Mouse (Mus musculus): ENCODE results near the gene Cgas. TPM values are rescaled to one million over a fixed set of nuclear protein-coding genes. Genes with fewer than 3 reads are reported as not detected.
"Not testable (repeated sequence)": the region's sequence is repeated elsewhere in the genome, so short reads cannot be mapped to it uniquely, and the experiment has no call there.

Gene Cgas
- polyA plus RNA-seq, 1 experiment = 1.8 TPM

GRCm38 (mm10) chr9:78484660-78485059, 41.6 kb upstream of the Cgas start:
- Histone ChIP-seq H3K27me3 (ENCODE audit: control insufficient read depth, insufficient read depth, insufficient read length) (no peaks in the 10 kb centered on the region), H3ac (ENCODE audit: control insufficient read depth, insufficient read length, low read depth) (no peak overlapping the region), H3K36me3 (ENCODE audit: control insufficient read depth, insufficient read depth) (peaks cover 12% of the 10 kb centered on the region), H3K79me3 (ENCODE audit: low read depth) (peaks cover 14% of the 10 kb centered on the region), H3K4me3 (ENCODE audit: insufficient read depth, poor library complexity, severe bottlenecking) (no peak overlapping the region), H3K79me2 (ENCODE audit: control insufficient read depth, insufficient read depth) (peaks cover 19% of the 10 kb centered on the region)
- TF ChIP-seq USF1 (IDR thresholded peaks at IDR 0.05; ENCODE audit: low read depth) = no peak
- TF ChIP-seq MYOG (IDR thresholded peaks at IDR 0.05; ENCODE audit: control insufficient read depth, extremely low read depth, insufficient read length) = no peak
- TF ChIP-seq FOSL1 (IDR thresholded peaks at IDR 0.05; ENCODE audit: insufficient read depth, low read length, poor library complexity, severe bottlenecking) = no peak
- no peak for TF ChIP-seq CEBPB (IDR thresholded peaks at IDR 0.05; ENCODE audit: low read depth)
- TF ChIP-seq CTCF (IDR thresholded peaks at IDR 0.05; ENCODE audit: control insufficient read depth, insufficient read depth, insufficient read length) = no peak
- no peak for TF ChIP-seq MYOD1 (IDR thresholded peaks at IDR 0.05; ENCODE audit: control insufficient read depth, insufficient read length, low read depth)
- no peak for TF ChIP-seq MAX (IDR thresholded peaks at IDR 0.05)

DNA sequence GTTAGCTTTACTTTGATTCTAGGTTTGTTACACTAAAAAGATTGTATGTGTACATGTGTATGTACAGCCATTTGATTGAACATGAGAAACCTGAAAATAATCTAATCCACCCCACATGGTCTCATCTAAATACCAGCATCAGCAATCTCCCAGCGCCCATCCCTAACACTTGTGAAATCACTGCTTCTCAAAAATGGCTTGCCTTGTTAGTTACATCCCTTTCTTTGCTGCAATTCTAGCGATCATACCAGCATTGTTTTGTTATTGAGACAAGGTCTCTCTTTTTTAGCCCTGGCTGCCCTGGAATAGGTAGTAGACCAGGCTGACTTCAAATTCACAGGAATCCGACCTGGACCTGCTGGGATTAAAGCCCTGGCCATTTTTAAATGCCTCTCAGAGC, 39.3 kb upstream of the Cgas start:
- Histone ChIP-seq H3K79me2 (ENCODE audit: control insufficient read depth, insufficient read depth) (peaks cover 38% of the 10 kb centered on the region), H3K36me3 (ENCODE audit: control insufficient read depth, insufficient read depth) (peaks cover 33% of the 10 kb centered on the region)
- TF ChIP-seq CEBPB (IDR thresholded peaks at IDR 0.05; ENCODE audit: low read depth) (peak; percentile 38), MYOD1 (IDR thresholded peaks at IDR 0.05; ENCODE audit: control insufficient read depth, insufficient read length, low read depth) (no peak)

GRCm38 (mm10) chr9:78481423-78482331, 38.6 kb upstream of the Cgas start:
- peak overlapping the region; percentile 97 for H3ac ChIP-seq (ENCODE audit: control insufficient read depth, insufficient read length, low read depth)
- peaks cover 31% of the 10 kb centered on the region for H3K79me3 ChIP-seq (ENCODE audit: low read depth)
- H3K79me2 ChIP-seq (ENCODE audit: control insufficient read depth, insufficient read depth) = peaks cover 38% of the 10 kb centered on the region
- peak; percentile 62 for TF ChIP-seq MAX (IDR thresholded peaks at IDR 0.05)
- TF ChIP-seq FOSL1 (IDR thresholded peaks at IDR 0.05; ENCODE audit: insufficient read depth, low read length, poor library complexity, severe bottlenecking) = no peak
- H3K36me3 ChIP-seq (ENCODE audit: control insufficient read depth, insufficient read depth) = peaks cover 41% of the 10 kb centered on the region
- no peaks in the 10 kb centered on the region for H3K27me3 ChIP-seq (ENCODE audit: control insufficient read depth, insufficient read depth, insufficient read length)
- H3K4me3 ChIP-seq (ENCODE audit: insufficient read depth, poor library complexity, severe bottlenecking) = peak overlapping the region; percentile 85

More for the DNA sequence above, 39.3 kb upstream of the Cgas start:
- Histone ChIP-seq H3ac (ENCODE audit: control insufficient read depth, insufficient read length, low read depth) (peak overlapping the region; percentile 97), H3K79me3 (ENCODE audit: low read depth) (peaks cover 31% of the 10 kb centered on the region), H3K4me3 (ENCODE audit: insufficient read depth, poor library complexity, severe bottlenecking) (peak overlapping the region; percentile 34), H3K27me3 (ENCODE audit: control insufficient read depth, insufficient read depth, insufficient read length) (no peaks in the 10 kb centered on the region)

DNA sequence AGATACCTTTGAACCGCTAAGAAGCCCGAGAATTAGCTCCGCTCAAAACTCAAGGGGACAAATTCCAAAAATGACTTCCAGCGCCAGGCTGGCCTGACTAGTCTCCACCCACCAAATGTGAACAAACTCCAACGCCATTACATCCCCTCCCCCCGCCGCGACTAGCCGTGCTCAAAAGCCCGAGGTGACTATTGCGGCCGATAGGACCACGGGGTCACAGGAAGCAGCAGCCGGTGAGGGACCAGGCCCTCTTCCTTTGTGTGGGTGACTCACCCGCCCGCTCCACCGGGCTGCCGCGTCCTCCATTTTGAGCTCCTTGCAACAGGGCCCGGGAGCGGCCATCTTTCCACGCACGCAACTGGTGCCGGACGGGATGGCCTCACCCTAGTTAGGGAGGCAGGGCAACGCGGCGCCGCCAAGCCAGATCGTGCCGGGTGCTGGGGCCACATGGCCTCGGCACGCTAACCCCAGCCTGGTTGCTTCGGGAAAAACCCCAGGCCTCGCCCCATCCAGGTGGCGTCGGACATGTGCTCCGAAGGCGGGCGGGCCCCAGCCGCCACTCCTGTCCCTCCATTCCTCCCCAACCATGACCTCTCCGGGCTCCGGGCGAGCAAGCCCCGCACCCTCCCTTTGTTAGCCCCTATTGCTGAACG, 37.8 kb upstream of the Cgas start:
- Histone ChIP-seq H3K79me2 (ENCODE audit: control insufficient read depth, insufficient read depth) (peaks cover 38% of the 10 kb centered on the region), H3K36me3 (ENCODE audit: control insufficient read depth, insufficient read depth) (peaks cover 44% of the 10 kb centered on the region), H3K27me3 (ENCODE audit: control insufficient read depth, insufficient read depth, insufficient read length) (no peaks in the 10 kb centered on the region), H3ac (ENCODE audit: control insufficient read depth, insufficient read length, low read depth) (peak overlapping the region; percentile 97), H3K4me3 (ENCODE audit: insufficient read depth, poor library complexity, severe bottlenecking) (peak overlapping the region; percentile 85), H3K79me3 (ENCODE audit: low read depth) (peaks cover 31% of the 10 kb centered on the region)
- TF ChIP-seq MAX (IDR thresholded peaks at IDR 0.05) (no peak), USF1 (IDR thresholded peaks at IDR 0.05; ENCODE audit: low read depth) (no peak), MYOG (IDR thresholded peaks at IDR 0.05; ENCODE audit: control insufficient read depth, extremely low read depth, insufficient read length) (no peak), FOSL1 (IDR thresholded peaks at IDR 0.05; ENCODE audit: insufficient read depth, low read length, poor library complexity, severe bottlenecking) (no peak), MYOD1 (IDR thresholded peaks at IDR 0.05; ENCODE audit: control insufficient read depth, insufficient read length, low read depth) (no peak), CTCF (IDR thresholded peaks at IDR 0.05; ENCODE audit: control insufficient read depth, insufficient read depth, insufficient read length) (no peak)

DNA sequence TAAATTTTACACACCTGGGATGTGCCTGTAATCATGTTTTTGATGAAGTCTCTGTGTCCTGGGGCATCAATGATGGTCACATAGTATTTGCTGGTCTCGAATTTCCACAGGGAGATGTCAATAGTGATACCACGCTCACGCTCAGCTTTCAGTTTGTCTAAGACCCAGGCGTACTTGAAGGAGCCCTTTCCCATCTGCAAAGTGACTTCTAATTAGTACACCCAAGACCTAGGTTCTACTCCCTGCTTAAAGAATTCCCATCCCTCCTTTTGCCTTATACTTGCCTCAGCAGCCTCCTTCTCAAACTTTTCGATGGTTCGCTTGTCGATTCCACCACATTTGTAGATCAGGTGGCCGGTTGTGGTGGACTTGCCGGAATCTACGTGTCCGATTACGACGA, 37.2 kb upstream of the Cgas start:
- Histone ChIP-seq H3K36me3 (ENCODE audit: control insufficient read depth, insufficient read depth) (peaks cover 44% of the 10 kb centered on the region), H3K79me2 (ENCODE audit: control insufficient read depth, insufficient read depth) (peaks cover 38% of the 10 kb centered on the region), H3K4me3 (ENCODE audit: insufficient read depth, poor library complexity, severe bottlenecking) (peak overlapping the region; percentile 85)

DNA sequence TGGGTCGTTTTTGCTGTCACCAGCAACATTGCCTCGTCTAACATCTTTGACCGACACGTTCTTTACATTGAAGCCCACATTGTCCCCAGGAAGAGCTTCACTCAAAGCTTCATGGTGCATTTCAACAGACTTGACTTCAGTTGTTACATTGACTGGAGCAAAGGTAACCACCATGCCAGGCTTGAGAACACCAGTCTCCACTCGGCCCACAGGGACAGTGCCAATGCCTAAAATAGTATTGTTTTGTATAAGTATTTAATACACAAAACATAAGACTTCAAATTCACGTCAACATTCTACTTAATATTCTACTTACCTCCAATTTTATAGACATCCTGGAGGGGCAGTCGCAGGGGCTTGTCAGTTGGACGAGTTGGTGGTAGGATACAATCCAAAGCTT, 36.3 kb upstream of the Cgas start:
- Histone ChIP-seq H3K36me3 (ENCODE audit: control insufficient read depth, insufficient read depth) (peaks cover 44% of the 10 kb centered on the region), H3K4me3 (ENCODE audit: insufficient read depth, poor library complexity, severe bottlenecking) (peak overlapping the region; percentile 85)
- not testable (repeated sequence) for H3K27me3 ChIP-seq (ENCODE audit: control insufficient read depth, insufficient read depth, insufficient read length)

More for the DNA sequence above, 37.2 kb upstream of the Cgas start:
- H3K79me3 ChIP-seq (ENCODE audit: low read depth) = peaks cover 31% of the 10 kb centered on the region
- peak overlapping the region; percentile 73 for H3ac ChIP-seq (ENCODE audit: control insufficient read depth, insufficient read length, low read depth)
- H3K27me3 ChIP-seq (ENCODE audit: control insufficient read depth, insufficient read depth, insufficient read length) = not testable (repeated sequence)

GRCm38 (mm10) chr9:78478009-78478605, 35.1 kb upstream of the Cgas start:
- H3K4me3 ChIP-seq (ENCODE audit: insufficient read depth, poor library complexity, severe bottlenecking); H3K27me3 ChIP-seq (ENCODE audit: control insufficient read depth, insufficient read depth, insufficient read length): not testable (repeated sequence)
- H3ac ChIP-seq (ENCODE audit: control insufficient read depth, insufficient read length, low read depth) = peak overlapping the region; percentile 3
- H3K79me3 ChIP-seq (ENCODE audit: low read depth) = peaks cover 31% of the 10 kb centered on the region
- H3K36me3 ChIP-seq (ENCODE audit: control insufficient read depth, insufficient read depth) = peaks cover 44% of the 10 kb centered on the region
- peaks cover 38% of the 10 kb centered on the region for H3K79me2 ChIP-seq (ENCODE audit: control insufficient read depth, insufficient read depth)

More for the DNA sequence above, 36.3 kb upstream of the Cgas start:
- peaks cover 31% of the 10 kb centered on the region for H3K79me3 ChIP-seq (ENCODE audit: low read depth)
- H3ac ChIP-seq (ENCODE audit: control insufficient read depth, insufficient read length, low read depth) = peak overlapping the region; percentile 67
- peaks cover 38% of the 10 kb centered on the region for H3K79me2 ChIP-seq (ENCODE audit: control insufficient read depth, insufficient read depth)
